Mouse (Mus musculus) megakaryocyte, embryonic 14.5 days (primary cell): ENCODE results near the gene Lrrc27.

Experiments used
- FLI1 ChIP-seq: IDR thresholded peaks from 2 replicates; pipeline ENCODE4 v1.6.1; 2012; ENCODE audit warnings: low read length, inconsistent platforms, mixed read lengths
- GATA1 ChIP-seq: IDR thresholded peaks from 3 replicates; pipeline ENCODE4 v1.6.1; 2012; ENCODE audit warnings: mixed read lengths, low read length, inconsistent platforms, borderline replicate concordance

DNA sequence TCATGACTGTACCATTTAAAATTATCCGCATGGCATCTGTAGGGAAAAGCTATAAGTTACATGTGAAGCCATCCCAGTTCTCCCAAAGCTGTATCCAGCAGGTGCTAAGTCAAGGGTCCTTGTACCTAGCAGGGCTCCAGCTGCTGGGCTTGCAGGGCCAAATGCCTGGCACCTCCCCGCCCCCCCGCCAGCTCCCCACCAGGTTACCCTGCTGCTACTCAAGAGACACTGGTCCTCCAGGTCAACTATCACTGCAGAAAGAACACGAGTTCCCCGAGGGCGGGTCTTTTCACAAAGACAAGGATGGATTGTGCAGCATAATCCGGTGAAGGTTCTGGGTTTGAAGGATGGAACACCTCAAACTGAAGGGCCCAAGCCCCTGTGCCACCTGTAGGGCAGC lies 25.5 kb upstream of the Lrrc27 start:
- TF ChIP-seq GATA1 = no peak
- TF ChIP-seq FLI1 = no peak
